Mouse (Mus musculus): ENCODE results near the gene Atp6v1fnb.

DNA sequence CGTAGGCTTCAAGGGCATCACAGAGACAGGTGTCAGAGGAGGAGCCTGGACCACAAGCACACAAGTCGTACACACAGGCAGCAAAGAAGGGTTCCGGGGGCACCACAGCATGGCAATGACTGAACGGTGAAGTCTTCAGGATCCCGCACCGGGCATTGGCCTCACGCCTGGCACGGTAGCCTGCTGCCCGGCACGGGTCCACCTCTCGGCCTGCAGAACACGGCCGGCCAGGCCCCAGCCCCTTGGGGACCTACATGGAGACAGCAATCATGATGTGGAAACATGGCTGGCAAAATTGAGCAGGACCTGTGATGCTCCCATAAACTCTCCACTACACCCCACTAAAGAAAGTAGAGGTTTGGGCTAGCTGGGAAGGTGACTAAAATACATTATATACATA is 11.5 kb downstream of the Atp6v1fnb start:
- TF ChIP-seq CTCF (conservative IDR thresholded peaks at IDR 0.05; ENCODE audit: insufficient read depth, insufficient read length, low read depth, low read length) (no peak), POLR2A (IDR thresholded peaks at IDR 0.05; ENCODE audit: low read depth, low read length) (no peak)

Measured in kidney, adult 2 months (tissue).